Mouse (Mus musculus) kidney, embryonic 16.5 days (tissue): ENCODE results near the gene Palm3. TPM values are rescaled to one million over a fixed set of nuclear protein-coding genes. Genes with fewer than 3 reads are reported as not detected.
A peak's percentile ranks its signal among the peaks of the same experiment; 100 is the strongest.

Experiments
- ATAC-seq: fragments of 200-750 bp; cut with Nextera tagmentation; 2 replicates; pipeline ENCODE4 v1.8.0; 2017; ENCODE audit warnings: moderate TSS enrichment; ENCODE audit not compliant: low FRiP score, low TSS enrichment
- H3K27ac ChIP-seq: fragments of 300-500 bp; sonication (generic); 2 replicates; pipeline ENCODE4 v1.5.1; 2014; ENCODE audit warnings: low read length
- H3K27me3 ChIP-seq: fragments of 300-500 bp; sonication (generic); 2 replicates; pipeline ENCODE4 v1.6.1; 2014; ENCODE audit warnings: low read length, control low read depth, mixed read lengths; ENCODE audit not compliant: insufficient read depth
- H3K36me3 ChIP-seq: fragments of 300-500 bp; sonication (generic); 2 replicates; pipeline ENCODE4 v1.6.1; 2014; ENCODE audit warnings: low read length, control low read depth, mixed read lengths; ENCODE audit not compliant: insufficient read depth
- H3K4me1 ChIP-seq: fragments of 300-500 bp; sonication (generic); 2 replicates; pipeline ENCODE4 v1.6.1; 2014; ENCODE audit warnings: low read length, control low read depth, mixed read lengths; ENCODE audit not compliant: insufficient read depth
- H3K4me2 ChIP-seq: fragments of 300-500 bp; sonication (generic); replicated peaks from 2 replicates; pipeline ENCODE4 v1.6.1; 2014; ENCODE audit warnings: low read depth, low read length
- H3K4me3 ChIP-seq: fragments of 300-500 bp; sonication (generic); 2 replicates; pipeline ENCODE4 v1.5.1; 2014; ENCODE audit warnings: mild to moderate bottlenecking, low read length
- H3K9ac ChIP-seq: fragments of 300-500 bp; sonication (generic); replicated peaks from 2 replicates; pipeline ENCODE4 v1.6.1; 2014; ENCODE audit warnings: low read length
- H3K9me3 ChIP-seq: fragments of 300-500 bp; sonication (generic); 2 replicates; pipeline ENCODE4 v1.6.1; 2016; ENCODE audit warnings: low read length, control low read depth
- WGBS: fragments of 180-500 bp; shearing (Covaris S2); extraction: QIAGEN DNeasy Blood & Tissue Kit; methylation state at CpG from one replicate; pipeline ENCODE4 v1.1.7; 2014; 5-methylcytosine and 5-hydroxymethylcytosine counted together
- polyA plus RNA-seq: library from polyadenylated mRNA; unstranded; fragments of >200 nt; fragmentation: Nextera tagmentation; extraction: Ambion mirVana; gene quantifications from 2 replicates; pipeline ENCODE4 v1.2.1, GENCODE M21; 2015

The Palm3 gene
- polyA plus RNA-seq, 1 experiment from 2014 or later: 16.7 TPM

DNA sequence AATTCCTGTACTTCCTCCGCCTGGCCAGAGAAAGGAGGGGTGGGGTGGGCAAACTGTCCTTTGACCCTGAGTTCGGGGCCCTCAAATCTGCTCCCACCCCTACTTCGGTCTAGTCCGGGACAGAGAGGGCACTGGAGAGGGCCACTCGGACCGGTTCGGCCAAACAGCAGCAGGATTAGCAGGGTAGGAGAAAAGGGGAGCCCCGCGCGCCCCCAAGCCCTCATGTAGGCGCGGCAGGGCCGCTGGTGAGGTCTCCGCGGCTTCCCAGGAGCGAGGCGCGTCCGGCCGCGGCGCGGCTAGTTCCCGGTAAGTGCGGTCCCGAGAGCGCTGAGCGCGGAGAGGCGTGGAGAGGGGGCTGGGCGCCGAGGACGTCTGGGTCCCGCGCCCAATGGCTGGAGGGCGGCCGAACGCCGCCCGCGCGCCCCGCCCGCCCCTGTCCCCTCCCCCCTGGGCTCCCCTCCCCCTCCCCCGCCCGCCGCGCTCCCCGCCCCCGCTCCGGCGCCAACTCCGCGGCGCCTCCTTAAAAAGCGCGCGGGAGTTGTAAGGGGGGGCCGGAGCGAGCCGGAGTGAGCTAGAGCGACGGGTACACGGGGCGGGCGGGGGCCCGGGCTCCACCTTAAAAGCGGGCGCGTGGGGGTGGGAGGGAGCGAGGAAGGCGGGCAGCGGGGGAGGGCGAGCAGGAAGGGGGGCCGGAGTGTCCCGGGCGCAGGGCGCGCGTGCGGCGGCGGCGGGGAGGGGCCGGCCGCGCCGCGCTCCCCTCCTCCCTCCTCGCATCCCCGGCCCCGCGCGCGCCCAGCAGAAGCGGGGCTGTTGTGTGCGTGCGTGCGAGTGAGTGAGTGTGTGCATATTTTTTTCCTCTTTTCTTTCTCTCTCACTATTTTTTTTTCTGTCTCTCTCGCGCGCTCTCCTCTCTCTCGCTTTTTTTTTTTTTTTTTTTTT, 24.4 kb upstream of the Palm3 start:
- Histone ChIP-seq H3K27me3 (no peaks in the 10 kb centered on the region), H3K9me3 (no peaks in the 10 kb centered on the region), H3K4me2 (peak overlapping the region; percentile 83), H3K4me1 (peaks cover 23% of the 10 kb centered on the region), H3K27ac (peak overlapping the region; percentile 97), H3K36me3 (peaks cover 28% of the 10 kb centered on the region), H3K9ac (peak overlapping the region; percentile 88), H3K4me3 (peak overlapping the region; percentile 78)
- 0% methylated on average over 63 of the region's 103 CpGs for WGBS
- ATAC-seq: peak; percentile 84

GRCm38 (mm10) chr8:83997511-83998141, 23.6 kb upstream of the Palm3 start, which contains the start of gene Samd1:
Gene Samd1, plus strand, starts transcription at chr8:83997672.
- WGBS: 0% methylated on average over 31 of the region's 112 CpGs
- H3K36me3 ChIP-seq: peaks cover 24% of the 10 kb centered on the region
- peaks cover 24% of the 10 kb centered on the region for H3K4me1 ChIP-seq
- H3K27ac ChIP-seq: peak within 1 kb of the TSS; percentile 97
- peak within 1 kb of the TSS; percentile 88 for H3K9ac ChIP-seq
- no peaks in the 10 kb centered on the region for H3K27me3 ChIP-seq
- H3K4me3 ChIP-seq: peak within 1 kb of the TSS; percentile 78
- ATAC-seq: 0 out of 2 replicates have a peak, but pooled peaks have one; percentile 7
- peak within 1 kb of the TSS; percentile 83 for H3K4me2 ChIP-seq
- H3K9me3 ChIP-seq: no peaks in the 10 kb centered on the region

DNA sequence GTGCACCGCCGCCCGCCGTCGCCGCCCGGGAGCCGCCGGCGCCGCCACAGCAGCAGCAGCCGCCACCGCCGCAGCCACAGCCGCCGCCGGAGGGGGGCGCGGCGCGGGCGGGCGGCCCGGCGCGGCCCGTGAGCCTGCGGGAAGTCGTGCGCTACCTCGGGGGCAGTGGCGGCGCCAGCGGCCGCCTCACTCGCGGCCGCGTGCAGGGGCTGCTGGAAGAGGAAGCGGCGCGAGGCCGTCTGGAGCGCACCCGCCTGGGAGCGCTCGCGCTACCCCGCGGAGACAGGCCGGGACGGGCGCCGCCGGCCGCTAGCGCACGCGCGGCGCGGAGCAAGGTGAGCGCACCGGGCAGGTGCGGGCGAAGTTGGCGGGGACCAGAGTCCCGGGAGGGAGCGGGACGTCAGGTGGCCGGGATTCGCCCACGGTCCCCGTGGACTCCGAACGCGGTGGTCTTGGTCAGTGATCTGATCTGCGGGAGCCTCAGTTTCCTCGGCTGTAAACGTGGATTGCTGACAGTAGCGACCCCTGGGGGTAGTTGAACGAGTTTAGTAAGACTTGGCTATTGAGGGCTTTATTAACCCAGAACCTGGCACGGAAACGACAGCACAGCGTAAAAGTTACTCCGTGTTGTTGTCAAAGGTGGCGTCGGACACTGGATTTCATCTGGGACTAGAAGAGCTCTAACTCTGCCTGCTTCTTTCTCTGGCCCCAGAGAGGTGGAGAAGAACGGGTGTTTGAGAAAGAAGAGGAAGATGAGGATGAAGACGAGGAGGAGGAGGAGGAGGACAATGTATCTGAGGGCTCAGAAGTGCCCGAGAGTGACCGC, 22.8 kb upstream of the Palm3 start:
- WGBS: 1% methylated on average over 65 of the region's 92 CpGs
- Histone ChIP-seq H3K9ac (peak overlapping the region; percentile 88), H3K27ac (peak overlapping the region; percentile 97), H3K4me3 (peak overlapping the region; percentile 78), H3K27me3 (no peaks in the 10 kb centered on the region), H3K4me2 (peak overlapping the region; percentile 83), H3K36me3 (peaks cover 27% of the 10 kb centered on the region), H3K4me1 (peaks cover 32% of the 10 kb centered on the region), H3K9me3 (no peaks in the 10 kb centered on the region)
- no peak; the same call in 1 of the 2 replicates for ATAC-seq

GRCm38 (mm10) chr8:83999057-83999705, 22.1 kb upstream of the Palm3 start:
- 55% methylated on average over 16 of the region's 16 CpGs for WGBS
- H3K4me1 ChIP-seq: peaks cover 33% of the 10 kb centered on the region

DNA sequence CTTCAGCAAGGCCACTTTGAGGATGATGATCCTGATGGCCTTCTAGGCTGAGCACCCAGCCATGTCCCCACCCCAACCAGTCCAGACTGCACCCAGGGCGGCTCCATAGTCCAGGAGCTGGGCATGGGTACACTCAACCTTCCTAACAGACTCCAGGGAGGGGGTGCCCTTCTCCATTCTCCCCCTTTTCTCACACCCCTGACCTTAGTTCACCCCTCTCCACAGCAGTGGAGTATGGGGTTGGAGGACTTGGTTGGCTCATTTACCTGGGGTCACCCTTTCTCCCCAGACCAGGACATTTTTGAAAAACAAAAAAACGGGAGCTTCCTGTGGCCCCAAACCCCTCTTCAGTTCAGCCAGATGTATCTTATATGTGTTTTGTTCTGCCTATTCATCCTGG, 21.4 kb upstream of the Palm3 start:
- Histone ChIP-seq H3K9me3 (no peaks in the 10 kb centered on the region), H3K27me3 (no peaks in the 10 kb centered on the region), H3K4me1 (peaks cover 36% of the 10 kb centered on the region), H3K9ac (no peak overlapping the region), H3K36me3 (peaks cover 21% of the 10 kb centered on the region), H3K4me3 (no peak overlapping the region), H3K27ac (no peak overlapping the region), H3K4me2 (no peak overlapping the region)
- no peak for ATAC-seq
- WGBS: 90% methylated on average over 2 of the region's 2 CpGs

More at GRCm38 (mm10) chr8:83999057-83999705, 22.1 kb upstream of the Palm3 start:
- peak overlapping the region; percentile 78 for H3K4me3 ChIP-seq
- H3K9me3 ChIP-seq: no peaks in the 10 kb centered on the region
- no peaks in the 10 kb centered on the region for H3K27me3 ChIP-seq
- H3K4me2 ChIP-seq: peak overlapping the region; percentile 83
- H3K9ac ChIP-seq: peak overlapping the region; percentile 88
- no peak for ATAC-seq
- 0 out of 2 replicates have a peak overlapping the region, but pooled peaks have one; percentile 7 for H3K27ac ChIP-seq
- peaks cover 24% of the 10 kb centered on the region for H3K36me3 ChIP-seq

GRCm38 (mm10) chr8:84001281-84002000, 19.8 kb upstream of the Palm3 start, which contains the start of gene 1700067K01Rik:
Gene 1700067K01Rik, plus strand, starts transcription at chr8:84001502.
- 33% methylated on average over 61 of the region's 61 CpGs for WGBS
- Histone ChIP-seq H3K9ac (0 out of 2 replicates have a peak within 1 kb of the TSS, but pooled peaks have one; percentile 1), H3K27ac (no peak within 1 kb of the TSS), H3K9me3 (no peaks in the 10 kb centered on the region), H3K4me2 (peak within 1 kb of the TSS; percentile 28), H3K36me3 (peaks cover 18% of the 10 kb centered on the region), H3K27me3 (no peaks in the 10 kb centered on the region), H3K4me3 (no peak within 1 kb of the TSS), H3K4me1 (peaks cover 34% of the 10 kb centered on the region)
- no peak for ATAC-seq

DNA sequence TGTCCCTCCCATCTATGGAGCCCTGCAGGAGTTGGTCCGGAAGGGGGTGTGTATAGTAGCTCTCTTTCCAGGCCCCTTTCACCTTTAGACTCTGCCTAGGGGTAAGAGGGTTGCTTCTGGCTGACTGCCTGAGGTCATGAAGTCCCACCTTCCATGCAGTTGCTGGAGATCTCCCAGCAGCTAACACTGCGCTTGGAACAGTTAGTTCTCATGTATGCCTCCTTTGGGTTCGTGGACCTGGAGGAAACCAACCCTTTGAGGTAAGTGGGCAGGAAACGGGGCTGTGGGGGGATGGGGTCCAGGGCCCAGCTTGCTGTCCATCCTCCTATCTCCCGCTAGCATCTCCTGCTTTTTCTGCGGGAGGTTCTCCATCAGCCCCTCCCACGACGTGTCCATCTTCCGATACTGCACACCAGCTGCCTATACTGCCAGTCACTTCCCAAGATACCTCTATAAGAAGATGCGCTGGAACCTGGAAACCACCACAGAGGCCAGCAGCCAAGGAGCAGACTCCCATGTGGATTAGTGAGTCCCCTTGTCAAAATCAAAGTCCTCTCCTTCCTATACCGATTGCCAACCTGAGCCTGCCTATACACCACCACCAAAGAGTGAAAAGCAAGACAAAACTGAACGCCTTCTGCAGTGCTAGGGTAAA, 18.2 kb upstream of the Palm3 start:
- Histone ChIP-seq H3K9ac (no peak overlapping the region), H3K4me2 (no peak overlapping the region), H3K9me3 (no peaks in the 10 kb centered on the region), H3K4me1 (peaks cover 34% of the 10 kb centered on the region), H3K4me3 (no peak overlapping the region), H3K27me3 (no peaks in the 10 kb centered on the region), H3K36me3 (peaks cover 18% of the 10 kb centered on the region), H3K27ac (no peak overlapping the region)
- WGBS: 65% methylated on average over 12 of the region's 12 CpGs
- ATAC-seq: no peak

DNA sequence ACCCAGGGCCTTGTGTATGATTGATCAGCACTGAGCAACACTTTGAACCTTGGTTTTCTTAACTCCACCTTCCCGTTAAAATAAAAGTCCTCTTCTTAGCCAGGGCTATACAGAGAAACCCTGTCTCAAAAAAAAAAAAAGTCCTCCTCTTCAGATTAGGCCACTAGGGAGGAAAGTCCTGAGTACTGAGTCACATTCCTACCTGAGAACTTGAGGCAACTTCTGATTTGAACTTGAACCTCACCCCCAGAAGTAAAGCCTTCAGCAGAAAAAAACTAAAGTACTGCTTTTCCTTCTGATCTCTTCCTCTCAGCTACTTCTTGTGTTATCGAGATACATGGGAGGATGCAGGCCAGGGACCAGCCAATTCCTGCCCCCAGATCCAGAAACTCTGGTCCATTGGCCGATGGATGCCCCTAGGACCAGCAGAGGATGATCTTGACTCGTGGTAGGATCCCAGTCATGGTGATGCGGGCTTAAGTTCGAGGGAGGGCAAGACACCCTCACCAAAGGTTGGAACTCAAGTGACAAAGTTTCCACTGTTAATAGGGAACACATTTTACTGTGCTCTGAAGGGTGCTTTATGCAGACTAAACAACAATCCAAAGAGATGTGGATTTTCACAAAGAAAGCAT, 17.5 kb upstream of the Palm3 start:
- peak overlapping the region; percentile 60 for H3K4me3 ChIP-seq
- peak overlapping the region; percentile 90; the same call in 1 of the 2 replicates for H3K27ac ChIP-seq
- no peaks in the 10 kb centered on the region for H3K27me3 ChIP-seq
- H3K4me1 ChIP-seq: peaks cover 33% of the 10 kb centered on the region
- peak overlapping the region; percentile 68; the same call in 1 of the 2 replicates for H3K9ac ChIP-seq
- H3K36me3 ChIP-seq: peaks cover 18% of the 10 kb centered on the region
- 73% methylated on average over 6 of the region's 6 CpGs for WGBS
- no peaks in the 10 kb centered on the region for H3K9me3 ChIP-seq
- H3K4me2 ChIP-seq: peak overlapping the region; percentile 67
- ATAC-seq: no peak
